Mouse (Mus musculus): ENCODE measurements at regions not wholly inside any gene's neighbourhood (a gene's known extent, or its start where the extent isn't known, plus 50 kb on each side); places are given as distances from the start of the nearest gene placed in this dataset.

DNA sequence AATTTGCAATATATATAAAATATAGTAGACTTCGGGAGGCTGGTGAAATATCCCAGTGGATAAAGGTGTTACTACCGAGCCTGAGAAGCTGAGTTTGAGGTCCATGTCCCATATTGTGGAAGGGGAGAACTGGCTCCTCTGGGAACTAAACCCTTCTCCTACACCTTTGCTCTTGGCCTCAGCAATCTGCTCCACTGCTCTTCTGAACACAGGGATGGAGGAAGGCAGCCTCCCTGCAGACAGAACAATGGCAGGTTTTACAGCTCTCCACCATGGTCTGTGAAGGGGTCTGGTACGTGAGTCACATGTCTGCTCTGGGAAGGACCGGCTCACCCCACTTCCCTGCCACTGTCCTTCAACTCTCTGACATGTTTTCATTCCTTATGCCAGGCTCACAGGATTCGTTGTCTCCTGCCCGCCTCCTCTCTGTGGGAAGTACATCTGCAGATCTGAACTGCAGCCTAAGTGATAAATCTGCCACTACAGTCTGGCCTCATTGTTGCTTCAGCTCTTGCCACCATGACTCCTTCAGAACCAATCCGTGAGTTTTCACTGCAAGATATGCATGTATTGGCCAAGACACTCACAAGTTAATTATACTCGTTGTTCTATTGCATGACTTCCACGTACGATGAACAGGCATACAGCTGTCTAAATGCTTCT, 220.0 kb upstream of the Gm9767 start:
- 60% methylated on average over 10 of the region's 10 CpGs for WGBS

DNA sequence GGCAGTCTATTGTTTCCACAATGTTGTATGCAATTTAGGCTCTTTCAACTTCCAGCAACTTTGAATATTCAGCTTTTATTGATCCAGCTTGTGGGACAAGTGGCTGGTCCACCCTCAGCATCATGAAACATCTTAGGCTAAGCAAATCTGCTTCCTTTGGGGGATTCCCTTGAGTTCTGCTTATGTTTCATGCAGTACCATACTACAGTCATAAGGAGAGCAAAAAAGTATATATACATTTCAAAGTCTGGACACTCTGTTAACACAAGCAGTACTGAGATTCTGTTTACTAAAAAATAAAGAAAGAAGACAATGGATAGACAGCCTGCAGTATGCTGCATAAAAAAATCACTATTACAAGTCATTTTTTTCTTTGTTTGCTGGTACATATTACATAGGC, 233.7 kb upstream of the Gm9767 start:
- no peak for DNase-seq (ENCODE audit: low read depth, low spot score)

More for the DNA sequence above, 220.0 kb upstream of the Gm9767 start:
- no peak for DNase-seq (ENCODE audit: low read depth, low spot score)

GRCm38 (mm10) chr10:25829275-25829674, 248.8 kb upstream of the Gm9767 start:
- no peak for DNase-seq (ENCODE audit: low read depth, low spot score)
- WGBS, result 74% methylated on average over 2 of the region's 2 CpGs

DNA sequence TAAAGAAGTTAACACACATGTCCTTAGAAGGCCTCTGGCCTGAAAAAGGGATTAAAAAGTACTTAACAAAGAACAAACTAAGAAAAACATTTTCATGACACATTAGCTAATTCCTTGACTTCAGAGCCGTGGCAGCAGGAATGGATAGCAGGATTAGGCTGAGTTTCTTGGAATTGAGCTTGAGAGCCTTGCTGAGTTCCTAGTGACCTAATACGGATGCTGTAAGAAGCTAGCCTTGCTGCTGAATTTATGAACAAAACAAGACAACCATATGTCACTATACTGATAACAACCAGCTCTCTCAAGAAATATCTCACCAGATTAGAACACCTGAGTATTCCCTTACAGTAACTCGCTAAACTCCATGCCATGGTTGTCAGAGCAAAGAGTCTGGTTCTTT, 268.2 kb upstream of the Smlr1 start:
- WGBS, result 62% methylated on average over 3 of the region's 3 CpGs
- DNase-seq (ENCODE audit: low read depth, low spot score), result no peak

GRCm38 (mm10) chr10:25801499-25801898, 265.4 kb upstream of the Smlr1 start:
- 65% methylated on average over 2 of the region's 2 CpGs for WGBS
- DNase-seq (ENCODE audit: low read depth, low spot score), result no peak

DNA sequence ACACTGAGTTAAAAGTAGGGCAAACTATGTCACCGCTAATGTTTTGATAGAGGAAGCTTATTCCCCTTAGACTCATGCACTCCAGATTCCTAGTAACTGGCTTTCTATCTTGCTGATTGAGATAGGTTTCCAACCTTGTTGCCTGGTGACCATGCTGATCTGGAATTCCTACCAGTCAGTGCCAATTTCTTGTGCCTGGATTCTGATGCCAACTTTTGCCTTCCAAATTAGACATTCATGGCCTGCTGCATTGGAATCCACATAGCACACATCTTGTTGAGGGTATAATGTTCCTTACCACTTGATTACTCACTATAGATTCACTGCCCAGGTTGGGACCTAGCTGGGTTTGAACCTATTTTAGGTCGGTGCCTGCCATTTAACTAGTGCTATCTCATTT, 262.8 kb upstream of the Smlr1 start:
- DNase-seq (ENCODE audit: low read depth, low spot score), result no peak
- 96% methylated on average over 2 of the region's 2 CpGs for WGBS

DNA sequence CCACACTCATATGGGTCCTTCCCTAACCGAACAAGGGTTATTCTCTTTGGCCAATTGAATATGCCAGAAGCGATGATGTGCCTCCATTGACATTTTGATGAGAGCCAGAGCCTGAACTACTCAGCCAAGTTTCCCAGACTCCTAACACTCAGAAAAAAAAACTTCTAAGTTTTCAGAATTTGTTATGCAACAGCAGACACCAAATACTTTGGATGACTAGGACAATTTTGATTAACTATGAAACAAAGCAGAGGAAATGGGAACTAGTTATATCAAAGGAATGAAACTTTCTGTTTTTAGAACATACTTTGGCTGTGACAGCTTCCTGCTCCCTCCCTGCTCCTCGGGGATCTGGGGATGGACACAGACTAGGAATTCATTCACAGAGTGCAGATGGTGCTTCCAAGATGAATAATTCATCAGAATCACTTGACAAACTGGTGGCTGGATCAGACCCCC, 254.3 kb upstream of the Smlr1 start:
- no peak for DNase-seq (ENCODE audit: low read depth, low spot score)
- 61% methylated on average over 3 of the region's 3 CpGs for WGBS

DNA sequence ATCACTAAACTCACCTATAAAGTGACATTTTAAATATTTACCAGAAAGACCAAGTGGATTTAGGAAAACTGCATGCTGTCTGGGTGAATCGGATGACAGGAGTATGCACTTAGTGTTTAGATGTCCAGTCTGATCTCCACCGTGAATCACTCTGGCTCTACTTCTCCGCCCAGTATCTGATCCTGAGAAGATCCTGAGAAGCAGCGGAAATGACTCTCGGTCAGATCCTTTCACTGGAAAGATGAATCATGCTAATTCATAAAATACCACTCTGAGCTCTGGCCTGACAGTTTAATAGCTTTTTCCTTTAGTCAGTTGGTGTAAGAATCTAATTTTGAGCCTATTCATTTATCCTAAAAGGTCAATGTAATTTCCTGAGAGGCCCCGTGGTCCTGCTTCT, 252.6 kb upstream of the Smlr1 start:
- no peak for DNase-seq (ENCODE audit: low read depth, low spot score)
- WGBS, result 69% methylated on average over 6 of the region's 6 CpGs

DNA sequence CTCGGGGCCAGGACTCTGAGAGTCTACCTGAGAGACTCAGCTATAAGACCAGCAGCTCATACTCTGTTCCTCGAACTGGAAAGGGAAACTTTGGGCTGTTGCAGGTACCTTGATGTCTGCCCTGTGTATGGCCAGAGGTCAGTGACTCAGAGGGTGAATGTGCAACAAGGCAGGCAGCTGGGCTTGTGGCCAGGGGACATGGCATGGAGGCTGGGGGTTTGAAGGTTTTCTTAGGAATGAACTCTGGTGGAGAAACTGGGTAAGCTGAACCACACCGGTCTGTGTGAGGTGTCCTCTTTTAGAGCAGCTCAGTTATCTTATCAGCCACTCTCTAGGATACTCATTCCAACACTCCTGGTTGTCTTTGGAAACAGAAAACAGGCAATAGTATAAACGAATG, 251.9 kb upstream of the Smlr1 start:
- no peak for DNase-seq (ENCODE audit: low read depth, low spot score)
- WGBS, result 70% methylated on average over 4 of the region's 4 CpGs

DNA sequence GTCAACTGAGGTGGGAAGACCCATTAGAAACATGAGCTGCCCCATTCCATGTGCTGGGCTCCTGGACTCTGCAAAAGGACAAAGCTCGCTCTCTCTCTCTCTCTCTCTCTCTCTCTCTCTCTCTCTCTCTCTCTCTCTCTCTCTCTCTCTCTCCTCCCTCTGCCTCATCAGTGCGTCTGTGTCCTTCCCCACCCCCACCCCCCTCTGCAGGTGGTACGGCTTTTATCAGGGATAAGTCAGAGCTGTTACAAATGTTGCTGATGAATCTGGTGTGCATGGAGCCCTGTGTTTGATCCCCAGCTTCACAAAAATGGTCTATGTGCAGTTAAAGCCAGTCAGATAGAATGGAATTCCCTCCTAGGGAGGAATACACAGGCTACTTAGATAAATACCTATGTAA, 247.8 kb upstream of the Smlr1 start:
- no peak for DNase-seq (ENCODE audit: low read depth, low spot score)
- 77% methylated on average over 3 of the region's 3 CpGs for WGBS

DNA sequence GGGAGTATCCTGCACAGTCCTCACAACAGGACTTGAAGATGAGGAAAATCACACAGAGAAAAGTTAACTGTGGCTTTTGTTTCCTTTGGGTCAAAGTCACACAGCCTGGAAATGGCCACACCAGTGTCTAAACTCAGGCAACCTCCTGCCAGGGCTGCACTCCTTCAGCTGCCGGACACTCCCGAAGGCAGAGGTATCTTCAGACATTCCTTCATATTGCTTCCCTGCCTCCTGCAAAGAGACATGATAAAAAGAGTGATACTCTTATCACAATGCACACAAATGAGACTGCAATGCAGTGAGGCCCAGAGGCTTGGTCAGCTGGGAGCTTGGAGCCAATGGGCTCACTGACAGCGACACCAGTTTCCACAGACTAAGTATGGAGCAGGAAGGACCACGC, 243.4 kb upstream of the Smlr1 start:
- no peak for DNase-seq (ENCODE audit: low read depth, low spot score)
- 91% methylated on average over 4 of the region's 4 CpGs for WGBS

GRCm38 (mm10) chr10:25777717-25778116, 241.7 kb upstream of the Smlr1 start:
- DNase-seq (ENCODE audit: low read depth, low spot score), result no peak
- 68% methylated on average over 2 of the region's 2 CpGs for WGBS

DNA sequence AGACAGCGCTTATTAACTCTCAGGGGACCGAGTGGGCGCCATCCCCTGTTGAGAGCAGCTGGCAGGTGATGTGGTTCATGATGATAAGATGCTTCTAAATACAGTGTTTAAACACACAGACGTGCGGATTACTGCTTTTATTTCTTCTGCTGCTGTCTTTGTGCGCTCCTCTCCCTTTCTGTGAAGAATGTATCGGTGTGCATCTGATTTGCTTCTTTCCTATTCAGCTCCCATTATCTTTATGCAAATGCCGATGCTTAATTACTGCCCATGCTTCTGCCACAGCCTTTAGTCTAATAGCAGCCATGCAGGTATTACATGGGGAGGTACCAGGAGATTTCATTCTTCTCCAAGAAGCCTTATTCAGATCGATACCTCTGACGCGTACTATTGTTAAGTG, 240.6 kb upstream of the Smlr1 start:
- 89% methylated on average over 11 of the region's 11 CpGs for WGBS
- DNase-seq (ENCODE audit: low read depth, low spot score), result no peak

- DNase-seq (ENCODE audit: low read depth, low spot score), result no peak
Observed at GRCm38 (mm10) chr10:25770051-25770450, 234.0 kb upstream of the Smlr1 start.

DNA sequence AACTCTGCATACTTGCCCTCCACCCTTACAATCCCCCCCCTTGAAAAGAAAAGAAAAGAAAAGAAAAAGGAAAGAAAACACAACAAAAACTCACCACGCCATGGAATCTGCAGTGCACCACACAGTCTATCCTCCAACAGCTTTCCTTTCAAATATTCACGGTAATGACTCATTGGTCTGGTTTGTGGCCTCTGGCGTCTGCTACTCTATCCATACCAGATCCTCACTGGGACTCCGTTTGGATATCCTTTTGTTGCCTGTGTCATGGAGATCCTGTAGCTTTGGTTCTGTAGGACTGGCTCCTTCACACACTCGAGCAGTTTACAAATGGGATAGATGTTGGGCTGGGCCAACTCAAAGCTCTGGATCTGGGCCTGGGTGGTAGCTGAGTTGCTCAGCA, 232.4 kb upstream of the Smlr1 start:
- DNase-seq (ENCODE audit: low read depth, low spot score), result no peak
- WGBS, result 69% methylated on average over 5 of the region's 5 CpGs

DNA sequence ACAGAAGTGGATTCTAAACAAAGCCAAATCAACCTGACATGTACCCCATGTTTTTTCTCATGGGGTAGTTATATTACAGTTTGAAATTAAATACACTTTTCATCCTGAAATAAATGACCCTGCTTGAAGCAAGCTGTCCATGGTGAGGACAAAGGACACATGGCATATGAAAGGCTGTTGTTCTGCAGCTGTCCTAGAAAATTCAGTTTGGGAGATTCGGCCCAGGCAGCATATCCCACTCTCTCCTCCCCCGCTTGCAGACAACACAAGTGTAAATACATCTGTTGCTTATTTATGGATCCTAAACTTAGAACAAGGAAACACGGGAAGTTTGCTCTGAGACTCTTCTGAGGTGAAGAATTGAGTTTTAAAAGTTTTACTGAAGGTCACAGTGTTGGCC, 218.2 kb upstream of the Smlr1 start:
- 54% methylated on average over 3 of the region's 3 CpGs for WGBS
- no peak for DNase-seq (ENCODE audit: low read depth, low spot score)

DNA sequence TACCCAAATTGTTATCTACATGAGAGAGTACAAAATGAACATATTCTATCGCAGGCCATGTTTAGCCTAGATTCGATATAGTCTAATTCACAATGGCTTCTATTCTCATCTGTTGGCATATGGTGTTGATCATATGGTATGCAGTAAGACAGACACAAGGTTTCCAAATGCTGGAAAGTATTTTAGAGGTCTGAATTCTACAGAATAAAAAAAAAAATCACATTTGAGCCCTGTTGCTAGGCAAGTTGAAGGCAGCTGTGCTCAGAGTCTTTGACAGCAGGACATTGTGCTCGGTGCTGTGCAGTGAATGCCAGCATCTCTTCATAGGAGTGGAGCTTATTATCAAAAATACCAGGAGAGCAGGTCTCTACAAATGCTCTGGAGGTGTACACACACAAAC, 206.6 kb upstream of the Smlr1 start:
- 83% methylated on average over 3 of the region's 3 CpGs for whole genome bisulfite sequencing
- no peak for DNase-seq (ENCODE audit: low read depth, low spot score)

DNA sequence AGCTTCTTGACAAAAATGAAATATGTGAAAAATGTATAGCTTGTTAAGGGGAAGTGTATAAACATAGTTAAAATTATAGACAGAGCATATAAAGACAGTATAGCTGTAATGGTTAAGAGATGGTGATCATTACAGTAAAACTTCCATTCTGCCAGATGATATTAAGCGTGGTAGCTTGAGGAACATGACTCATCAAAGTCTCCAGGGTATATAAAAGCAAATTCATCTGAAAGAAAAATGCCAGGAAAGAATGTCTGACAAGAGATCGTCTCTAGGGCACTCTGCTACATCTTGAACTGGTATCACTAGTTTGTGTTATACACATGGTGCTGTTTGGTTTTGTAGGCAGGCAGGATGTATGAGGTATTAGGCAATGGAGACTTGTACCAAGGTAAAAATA, 204.9 kb upstream of the Smlr1 start:
- WGBS, result 73% methylated on average over 2 of the region's 2 CpGs
- no peak for DNase-seq (ENCODE audit: low read depth, low spot score)

DNA sequence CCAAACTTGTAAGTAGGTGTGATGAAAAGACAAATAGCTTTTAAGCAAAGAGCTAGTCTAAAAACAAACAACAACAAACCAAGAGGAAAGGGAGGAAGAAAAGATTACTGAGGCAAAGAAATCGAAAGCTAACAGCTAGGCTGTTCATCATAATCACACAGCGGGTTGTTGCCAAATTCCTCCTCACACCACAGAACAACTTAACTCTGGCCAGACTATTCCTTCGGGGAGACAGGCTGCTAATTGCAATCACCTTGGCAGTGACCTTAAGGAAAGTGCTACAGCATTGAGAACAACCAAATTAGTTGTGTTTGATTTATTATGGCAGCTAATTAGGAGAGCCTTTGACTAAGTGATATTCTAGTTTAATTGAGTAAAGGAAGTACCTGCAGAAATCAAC, 194.4 kb upstream of the Smlr1 start:
- DNase-seq (ENCODE audit: low read depth, low spot score), result no peak
- WGBS, result 30% methylated on average over 3 of the region's 3 CpGs

- WGBS, result 92% methylated on average over 1 of the region's 1 CpGs
- DNase-seq (ENCODE audit: low read depth, low spot score), result no peak
Observed at GRCm38 (mm10) chr10:25723966-25724365, 187.9 kb upstream of the Smlr1 start.

DNA sequence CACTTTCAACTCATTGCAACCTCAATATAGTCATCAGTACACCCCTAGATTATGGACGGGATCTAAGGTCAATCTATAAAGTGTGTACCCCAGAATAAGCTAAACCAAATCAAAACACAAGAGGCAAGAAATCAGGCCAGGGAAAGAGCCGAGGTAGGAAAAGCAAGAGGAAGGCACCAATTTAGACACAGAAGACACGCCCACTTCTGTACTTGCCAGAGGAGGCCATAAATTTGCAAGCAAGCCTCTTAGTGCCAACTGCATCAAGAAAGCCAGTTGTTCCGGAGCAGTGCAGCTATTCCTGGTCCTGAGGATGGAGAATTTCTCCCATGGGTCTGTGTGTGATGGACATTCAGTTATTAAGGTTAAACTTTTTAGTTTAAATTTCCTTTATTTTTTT, 179.7 kb upstream of the Smlr1 start:
- 27% methylated on average over 4 of the region's 4 CpGs for WGBS
- no peak for DNase-seq (ENCODE audit: low read depth, low spot score)

DNA sequence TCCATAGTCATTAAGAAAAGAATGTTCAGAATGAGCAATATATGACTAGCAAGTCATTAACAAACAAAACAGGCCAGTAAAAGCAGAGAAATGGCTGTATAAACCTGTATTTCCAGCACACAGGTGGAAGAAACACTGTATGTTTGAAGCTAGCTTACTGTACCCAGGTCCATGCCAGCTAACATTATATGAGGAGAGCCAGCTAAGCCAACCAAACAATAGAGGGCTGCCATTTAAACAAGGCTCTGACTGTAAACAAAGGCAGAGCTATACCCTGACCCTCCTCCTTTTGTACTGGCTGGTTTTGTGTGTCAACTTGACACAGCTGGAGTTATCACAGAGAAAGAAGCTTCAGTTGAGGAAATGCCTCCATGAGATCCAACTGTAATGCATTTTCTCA, 178.6 kb upstream of the Smlr1 start:
- DNase-seq (ENCODE audit: low read depth, low spot score), result no peak
